Mouse (Mus musculus): ENCODE measurements around the gene Tlr2. TPM values are rescaled to one million over a fixed set of nuclear protein-coding genes. Genes with fewer than 3 reads are reported as not detected.
A peak's percentile ranks its signal among the peaks of the same experiment; 100 is the strongest.

The Tlr2 gene
- polyA plus RNA-seq, 1 experiment: 0.67 TPM

- TF ChIP-seq POLR2A (IDR thresholded peaks at IDR 0.05; ENCODE audit: borderline replicate concordance, extremely low read depth, insufficient read depth, insufficient read length, poor library complexity, severe bottlenecking) (no peak), CTCF (IDR thresholded peaks at IDR 0.05; ENCODE audit: borderline replicate concordance, extremely low read depth, insufficient read depth, insufficient read length) (no peak)
- no peak for DNase-seq (ENCODE audit: low read depth)
Measured at GRCm38 (mm10) chr3:83816372-83816925, 25.1 kb downstream of the Tlr2 start.

- TF ChIP-seq POLR2A (IDR thresholded peaks at IDR 0.05; ENCODE audit: borderline replicate concordance, extremely low read depth, insufficient read depth, insufficient read length, poor library complexity, severe bottlenecking): no peak
- no peak for TF ChIP-seq CTCF (IDR thresholded peaks at IDR 0.05; ENCODE audit: borderline replicate concordance, extremely low read depth, insufficient read depth, insufficient read length)
Measured at GRCm38 (mm10) chr3:83812863-83813262, 28.7 kb downstream of the Tlr2 start.

GRCm38 (mm10) chr3:83811987-83812386, 29.6 kb downstream of the Tlr2 start:
- DNase-seq (ENCODE audit: low read depth): no peak
- TF ChIP-seq POLR2A (IDR thresholded peaks at IDR 0.05; ENCODE audit: borderline replicate concordance, extremely low read depth, insufficient read depth, insufficient read length, poor library complexity, severe bottlenecking): no peak
- TF ChIP-seq CTCF (IDR thresholded peaks at IDR 0.05; ENCODE audit: borderline replicate concordance, extremely low read depth, insufficient read depth, insufficient read length): no peak

More at GRCm38 (mm10) chr3:83812863-83813262, 28.7 kb downstream of the Tlr2 start:
- no peak for DNase-seq (ENCODE audit: low read depth)

- DNase-seq (ENCODE audit: low read depth): no peak
- TF ChIP-seq POLR2A (IDR thresholded peaks at IDR 0.05; ENCODE audit: borderline replicate concordance, extremely low read depth, insufficient read depth, insufficient read length, poor library complexity, severe bottlenecking) (no peak), CTCF (IDR thresholded peaks at IDR 0.05; ENCODE audit: borderline replicate concordance, extremely low read depth, insufficient read depth, insufficient read length) (no peak)
Measured at GRCm38 (mm10) chr3:83808483-83808882, 33.1 kb downstream of the Tlr2 start.

GRCm38 (mm10) chr3:83801649-83802155, 39.9 kb downstream of the Tlr2 start:
- no peak for DNase-seq (ENCODE audit: low read depth)
- TF ChIP-seq POLR2A (IDR thresholded peaks at IDR 0.05; ENCODE audit: borderline replicate concordance, extremely low read depth, insufficient read depth, insufficient read length, poor library complexity, severe bottlenecking) (no peak), CTCF (IDR thresholded peaks at IDR 0.05; ENCODE audit: borderline replicate concordance, extremely low read depth, insufficient read depth, insufficient read length) (peak; percentile 35; the same call in 1 of the 2 replicates)

GRCm38 (mm10) chr3:83799486-83799885, 42.1 kb downstream of the Tlr2 start:
- TF ChIP-seq POLR2A (IDR thresholded peaks at IDR 0.05; ENCODE audit: borderline replicate concordance, extremely low read depth, insufficient read depth, insufficient read length, poor library complexity, severe bottlenecking) (no peak), CTCF (IDR thresholded peaks at IDR 0.05; ENCODE audit: borderline replicate concordance, extremely low read depth, insufficient read depth, insufficient read length) (no peak)
- no peak for DNase-seq (ENCODE audit: low read depth)

- peak; percentile 66 for DNase-seq (ENCODE audit: low read depth)
- peak; percentile 70 for TF ChIP-seq CTCF (IDR thresholded peaks at IDR 0.05; ENCODE audit: borderline replicate concordance, extremely low read depth, insufficient read depth, insufficient read length)
- TF ChIP-seq POLR2A (IDR thresholded peaks at IDR 0.05; ENCODE audit: borderline replicate concordance, extremely low read depth, insufficient read depth, insufficient read length, poor library complexity, severe bottlenecking): no peak
Measured at GRCm38 (mm10) chr3:83797828-83798227, 43.7 kb downstream of the Tlr2 start.

- TF ChIP-seq CTCF (IDR thresholded peaks at IDR 0.05; ENCODE audit: borderline replicate concordance, extremely low read depth, insufficient read depth, insufficient read length) (0 out of 2 replicates have a peak, but pooled peaks have one; percentile 1), POLR2A (IDR thresholded peaks at IDR 0.05; ENCODE audit: borderline replicate concordance, extremely low read depth, insufficient read depth, insufficient read length, poor library complexity, severe bottlenecking) (no peak)
- DNase-seq (ENCODE audit: low read depth): no peak
Measured at GRCm38 (mm10) chr3:83797098-83797497, 44.5 kb downstream of the Tlr2 start.

GRCm38 (mm10) chr3:83791444-83791843, 50.1 kb downstream of the Tlr2 start:
- DNase-seq (ENCODE audit: low read depth): no peak
- TF ChIP-seq CTCF (IDR thresholded peaks at IDR 0.05; ENCODE audit: borderline replicate concordance, extremely low read depth, insufficient read depth, insufficient read length): no peak
- TF ChIP-seq POLR2A (IDR thresholded peaks at IDR 0.05; ENCODE audit: borderline replicate concordance, extremely low read depth, insufficient read depth, insufficient read length, poor library complexity, severe bottlenecking): no peak

GRCm38 (mm10) chr3:83789651-83790451, 51.7 kb downstream of the Tlr2 start:
- DNase-seq (ENCODE audit: low read depth): peak; percentile 47
- TF ChIP-seq CTCF (IDR thresholded peaks at IDR 0.05; ENCODE audit: borderline replicate concordance, extremely low read depth, insufficient read depth, insufficient read length) (peak; percentile 23; the same call in 1 of the 2 replicates), POLR2A (IDR thresholded peaks at IDR 0.05; ENCODE audit: borderline replicate concordance, extremely low read depth, insufficient read depth, insufficient read length, poor library complexity, severe bottlenecking) (no peak)

GRCm38 (mm10) chr3:83787776-83788305, 53.7 kb downstream of the Tlr2 start:
- TF ChIP-seq POLR2A (IDR thresholded peaks at IDR 0.05; ENCODE audit: borderline replicate concordance, extremely low read depth, insufficient read depth, insufficient read length, poor library complexity, severe bottlenecking) (no peak), CTCF (IDR thresholded peaks at IDR 0.05; ENCODE audit: borderline replicate concordance, extremely low read depth, insufficient read depth, insufficient read length) (no peak)
- no peak for DNase-seq (ENCODE audit: low read depth)

Measured in brain, embryonic 14.5 days (tissue).